In the genomic region with DNA sequence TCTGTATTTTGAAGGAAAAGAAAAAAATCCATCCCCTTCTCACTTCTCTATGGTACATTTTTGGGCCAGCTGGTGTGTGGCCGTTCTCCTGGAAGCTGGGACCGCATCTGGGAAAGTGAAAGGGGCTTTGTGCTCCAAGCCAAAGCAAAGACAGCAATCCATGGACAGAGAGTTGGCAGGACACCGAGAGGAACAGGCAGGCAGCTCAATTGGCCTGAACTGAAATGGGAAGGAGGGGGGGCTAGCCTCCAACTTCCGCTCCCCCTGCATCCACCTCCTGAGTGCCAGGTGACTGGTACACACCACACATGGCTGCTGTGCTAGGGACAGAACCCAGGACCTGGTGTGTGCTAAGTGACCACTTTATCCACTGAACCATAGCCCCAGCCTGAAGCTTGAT, we compare ENCODE assay signal across 15 mouse cellular contexts. TPM values are rescaled to one million over a fixed set of nuclear protein-coding genes. Genes with fewer than 3 reads are reported as not detected.
A peak's percentile ranks its signal among the peaks of the same experiment; 100 is the strongest.
DNase-seq lines count a peak whose midpoint lies in the region; ATAC-seq and TF ChIP-seq lines count a peak whose summit lies in the region.
"Had no signal": no experiment of that assay in that cellular context is flagged by ENCODE, and none has a peak within 500 bp of the region (broad histone marks: within the 10 kb centered on the region; RNA-seq: fewer than 3 reads in every experiment).

No protein-coding gene starts in this region.

- H3K9ac ChIP-seq in heart, adult 2 months (ENCODE audit: low read depth, low read length) = no peak overlapping the region
- no peak overlapping the region for H3K9ac ChIP-seq in heart, embryonic 11.5 days (ENCODE audit: low read depth, low read length)
- peak overlapping the region; percentile 17; the same call in 1 of the 2 replicates for H3K9ac ChIP-seq in MEL (ENCODE audit: control insufficient read depth, low read depth, low read length, poor library complexity, severe bottlenecking)
- H3K9ac ChIP-seq: embryonic facial prominence, embryonic 12.5 days had no signal

- intact Hi-C loops in heart, adult 2 months (cut with DNase I) = no loop called here

- no peak for DNase-seq in heart, adult 2 months
- peak; percentile 66 for DNase-seq in left cerebral cortex, adult 11 months (ENCODE audit: low spot score)
- DNase-seq in left cerebral cortex, adult 8-10 months (ENCODE audit: low spot score in 2 of 2) = no peak
- DNase-seq in MEL (ENCODE audit: low read depth, low spot score) = no peak
- DNase-seq in adrenal gland, adult 8-10 months = no peak
- DNase-seq: cerebellum, adult 8-10 months had no signal

- no peak for ATAC-seq in heart, embryonic 11.5 days (replicated peaks; ENCODE audit: insufficient number of reproducible peaks, low FRiP score, low TSS enrichment)
- ATAC-seq: lung, postnatal 0 days had no signal

- 73% methylated on average over 4 of the region's 4 CpGs for WGBS in heart, adult 2 months
- 80% methylated on average over 4 of the region's 4 CpGs for WGBS in heart, embryonic 11.5 days (ENCODE audit: insufficient replicate concordance)

- no peak overlapping the region for H3K4me3 ChIP-seq in heart, adult 2 months
- no peak overlapping the region for H3K4me3 ChIP-seq in heart, embryonic 11.5 days (ENCODE audit: low read depth, low read length)
- no peak overlapping the region for H3K4me3 ChIP-seq in MEL (ENCODE audit: control insufficient read depth in 1 of 2, insufficient read depth in 1 of 2, low read depth in 2 of 2, low read length in 2 of 2)
- no peak overlapping the region for H3K4me3 ChIP-seq in cortical plate, adult 2 months (ENCODE audit: insufficient read depth, low read length)
- H3K4me3 ChIP-seq: embryonic facial prominence, embryonic 12.5 days; heart, embryonic 10.5 days had no signal

- H3K36me3 ChIP-seq in heart, adult 2 months (ENCODE audit: control insufficient read depth, insufficient read depth, low read length) = no peaks in the 10 kb centered on the region
- H3K36me3 ChIP-seq in heart, embryonic 11.5 days (ENCODE audit: control insufficient read depth, insufficient read depth, low read length) = peaks cover 47% of the 10 kb centered on the region
- H3K36me3 ChIP-seq in MEL (ENCODE audit: control insufficient read depth in 1 of 2, insufficient read depth in 2 of 2, low read length in 2 of 2) = peaks cover 0 to 10% of the 10 kb centered on the region in 2 experiments; a peak in 2 of 4 replicates

- no peak for TF ChIP-seq RAD21 in MEL (IDR thresholded peaks at IDR 0.05; ENCODE audit: low read depth, low read length)

- no peaks in the 10 kb centered on the region for H3K27me3 ChIP-seq in heart, adult 2 months (ENCODE audit: control insufficient read depth, insufficient read depth, low read length)
- H3K27me3 ChIP-seq in heart, embryonic 11.5 days (ENCODE audit: control insufficient read depth, insufficient read depth, low read length) = no peaks in the 10 kb centered on the region
- H3K27me3 ChIP-seq in MEL (ENCODE audit: control insufficient read depth in 1 of 2, insufficient read depth in 2 of 2, low read length in 2 of 2) = no peaks in the 10 kb centered on the region
- H3K27me3 ChIP-seq: embryonic facial prominence, embryonic 12.5 days had no signal

- TF ChIP-seq POLR2A in heart, adult 2 months (IDR thresholded peaks at IDR 0.05; ENCODE audit: insufficient read depth, low read depth, low read length) = no peak
- TF ChIP-seq POLR2A in MEL (IDR thresholded peaks at IDR 0.05; ENCODE audit: control insufficient read depth in 1 of 2, insufficient read depth in 1 of 2, low read depth in 1 of 2, low read length in 2 of 2, poor library complexity in 1 of 2) = no peak
- TF ChIP-seq POLR2A in cortical plate, adult 2 months (IDR thresholded peaks at IDR 0.05; ENCODE audit: extremely low read depth, insufficient read depth, low read length) = 0 out of 2 replicates have a peak, but pooled peaks have one; percentile 32

- no peak for TF ChIP-seq CTCF in heart, adult 2 months (IDR thresholded peaks at IDR 0.05)
- TF ChIP-seq CTCF in MEL (IDR thresholded peaks at IDR 0.05 in 2 of 3, conservative IDR thresholded peaks at IDR 0.05 in 1 of 3; ENCODE audit: control insufficient read depth in 1 of 3, insufficient read depth in 1 of 3, low read depth in 2 of 3, low read length in 3 of 3, poor library complexity in 1 of 3, severe bottlenecking in 1 of 3) = no peak
- no peak for TF ChIP-seq CTCF in cortical plate, adult 2 months (IDR thresholded peaks at IDR 0.05; ENCODE audit: extremely low read depth, insufficient read depth, low read length)

- H3K4me2 ChIP-seq in heart, embryonic 11.5 days = no peak overlapping the region
- H3K4me2 ChIP-seq: embryonic facial prominence, embryonic 12.5 days had no signal

- H3K79me2 ChIP-seq in heart, adult 2 months (replicated peaks; ENCODE audit: control insufficient read depth, insufficient read depth, low read length) = no peaks in the 10 kb centered on the region
- no peaks in the 10 kb centered on the region for H3K79me2 ChIP-seq in MEL (ENCODE audit: control insufficient read depth, insufficient read depth, low read length, poor library complexity)

- peaks cover 5% of the 10 kb centered on the region for H3K4me1 ChIP-seq in heart, adult 2 months (ENCODE audit: control insufficient read depth, insufficient read depth, low read length)
- H3K4me1 ChIP-seq in heart, embryonic 11.5 days (ENCODE audit: control insufficient read depth, insufficient read depth, low read length) = peaks cover 6% of the 10 kb centered on the region
- H3K4me1 ChIP-seq in MEL (ENCODE audit: control insufficient read depth in 1 of 2, insufficient read depth in 2 of 2, low read length in 2 of 2) = peaks cover 0 to 26% of the 10 kb centered on the region in 2 experiments; a peak in 3 of 4 replicates
- H3K4me1 ChIP-seq in cortical plate, adult 2 months (ENCODE audit: control insufficient read depth, insufficient read depth, low read length) = peaks cover 2% of the 10 kb centered on the region; the same call in 1 of the 2 replicates

- no peak overlapping the region for H3K27ac ChIP-seq in heart, adult 2 months
- no peak overlapping the region for H3K27ac ChIP-seq in heart, embryonic 11.5 days (ENCODE audit: low read depth, low read length)
- no peak overlapping the region for H3K27ac ChIP-seq in MEL (ENCODE audit: control insufficient read depth, low read depth, low read length)
- H3K27ac ChIP-seq in cortical plate, adult 2 months (ENCODE audit: insufficient read depth, low read length) = peak overlapping the region; percentile 8
- H3K27ac ChIP-seq: embryonic facial prominence, embryonic 12.5 days; heart, embryonic 10.5 days; kidney, postnatal 0 days had no signal

- TF ChIP-seq EP300 in heart, adult 2 months (IDR thresholded peaks at IDR 0.05; ENCODE audit: insufficient read depth, low read depth, low read length) = 0 out of 2 replicates have a peak, but pooled peaks have one; percentile 7
- TF ChIP-seq EP300 in MEL (IDR thresholded peaks at IDR 0.05; ENCODE audit: low read depth in 1 of 2, low read length in 2 of 2) = no peak

- H3K9me3 ChIP-seq in heart, embryonic 11.5 days (replicated peaks; ENCODE audit: control insufficient read depth, low read length) = no peaks in the 10 kb centered on the region
- no peaks in the 10 kb centered on the region for H3K9me3 ChIP-seq in MEL (replicated peaks; ENCODE audit: insufficient read depth, low read length)
- H3K9me3 ChIP-seq: embryonic facial prominence, embryonic 12.5 days; heart, embryonic 10.5 days had no signal

RNA-seq across cellular contexts. Expression of gene Ticam1, which starts 6.2 kb away (rescaled TPM):
- 1 to 10 TPM; 8.0 TPM for total RNA-seq in heart, adult 2 months (2021)
- 16.8 and 18.0 TPM in 2 replicates for polyA plus RNA-seq in heart, adult 2 months (2012; rRNA removed)
- polyA plus RNA-seq in heart, embryonic 11.5 days (2014; fragmentation: Nextera tagmentation; extraction: Ambion mirVana) = 10.4 and 11.4 TPM in 2 replicates
- 1 to 10 TPM; 5.7 to 8.4 (median 6.5) TPM for total RNA-seq in left cerebral cortex, adult 8-10 months (2022)
- total RNA-seq in MEL (2012; rRNA removed) = 3.5 and 4.6 TPM in 2 replicates
- 1 to 10 TPM in 1 of 2 experiments, not detected in 1; 8.7 TPM for polyA plus RNA-seq in MEL (2012; ENCODE audit: insufficient read depth in 1 of 2, insufficient read length in 2 of 2, low read depth in 1 of 2, low replicate concordance in 2 of 2, missing spikeins in 1 of 2)
- polyA plus RNA-seq in cortical plate, adult 2 months (2012; rRNA removed) = 4.2 and 4.8 TPM in 2 replicates
- 10 to 100 TPM; 23.9 to 26.3 (median 24.8) TPM for total RNA-seq in adrenal gland, adult 8-10 months (2022)

RNA-seq across cellular contexts. Expression of gene Plin3, which starts 9.9 kb away (rescaled TPM):
- 100 to 1,000 TPM; 160 to 221 TPM for total RNA-seq in heart, adult 2 months (2021)
- 65.6 and 66.2 TPM in 2 replicates for polyA plus RNA-seq in heart, adult 2 months (2012; rRNA removed)
- 58.8 and 77.3 TPM in 2 replicates for polyA plus RNA-seq in heart, embryonic 11.5 days (2014; fragmentation: Nextera tagmentation; extraction: Ambion mirVana)
- 10 to 100 TPM; 14.6 to 18.2 (median 15.4) TPM for total RNA-seq in left cerebral cortex, adult 8-10 months (2022)
- 6.6 and 7.6 TPM in 2 replicates for total RNA-seq in MEL (2012; rRNA removed)
- 10 to 100 TPM in 1 of 2 experiments, not detected in 1; 13.1 TPM for polyA plus RNA-seq in MEL (2012; ENCODE audit: insufficient read depth in 1 of 2, insufficient read length in 2 of 2, low read depth in 1 of 2, low replicate concordance in 2 of 2, missing spikeins in 1 of 2)
- 8.4 and 10.1 TPM in 2 replicates for polyA plus RNA-seq in cortical plate, adult 2 months (2012; rRNA removed)
- total RNA-seq in adrenal gland, adult 8-10 months (2022) = 100 to 1,000 TPM in 3 of 4 experiments, 10 to 100 TPM in 1; 92.6 to 117 (median 103) TPM

RNA-seq across cellular contexts. Expression of gene Arrdc5, which starts 17.3 kb away (rescaled TPM):
- not detected for total RNA-seq in heart, adult 2 months (2021)
- 0.32 TPM in 1 of 2 replicates, not detected in the other for polyA plus RNA-seq in heart, adult 2 months (2012; rRNA removed)
- not detected in 2 replicates for polyA plus RNA-seq in heart, embryonic 11.5 days (2014; fragmentation: Nextera tagmentation; extraction: Ambion mirVana)
- total RNA-seq in left cerebral cortex, adult 8-10 months (2022) = not detected
- not detected in 2 replicates for total RNA-seq in MEL (2012; rRNA removed)
- polyA plus RNA-seq in MEL (2012; ENCODE audit: insufficient read depth in 1 of 2, insufficient read length in 2 of 2, low read depth in 1 of 2, low replicate concordance in 2 of 2, missing spikeins in 1 of 2) = not detected
- polyA plus RNA-seq in cortical plate, adult 2 months (2012; rRNA removed) = not detected in 2 replicates
- total RNA-seq in adrenal gland, adult 8-10 months (2022) = not detected
- total RNA-seq: layer of hippocampus, postnatal 14 days; liver, adult 2 months; neutrophil, adult 5-6 weeks had no signal
- polyA plus RNA-seq: embryonic facial prominence, embryonic 12.5 days; heart, embryonic 10.5 days; kidney, postnatal 0 days; liver, adult 2 months; lung, postnatal 0 days had no signal

RNA-seq across cellular contexts. Expression of gene Uhrf1, which starts 20.3 kb away (rescaled TPM):
- total RNA-seq in heart, adult 2 months (2021) = 1 to 10 TPM; 2.0 to 2.4 TPM
- polyA plus RNA-seq in heart, adult 2 months (2012; rRNA removed) = 0.85 and 1.2 TPM in 2 replicates
- polyA plus RNA-seq in heart, embryonic 11.5 days (2014; fragmentation: Nextera tagmentation; extraction: Ambion mirVana) = 53.0 and 62.4 TPM in 2 replicates
- total RNA-seq in left cerebral cortex, adult 8-10 months (2022) = 1 to 10 TPM in 2 of 4 experiments, under 1 TPM in 2; 0.80 to 1.8 (median 1.3) TPM
- total RNA-seq in MEL (2012; rRNA removed) = 185 and 201 TPM in 2 replicates
- polyA plus RNA-seq in MEL (2012; ENCODE audit: insufficient read depth in 1 of 2, insufficient read length in 2 of 2, low read depth in 1 of 2, low replicate concordance in 2 of 2, missing spikeins in 1 of 2) = 100 to 1,000 TPM; 115 to 133 TPM
- polyA plus RNA-seq in cortical plate, adult 2 months (2012; rRNA removed) = 1.1 and 1.8 TPM in 2 replicates
- 1 to 10 TPM; 1.8 to 3.4 (median 2.6) TPM for total RNA-seq in adrenal gland, adult 8-10 months (2022)

RNA-seq across cellular contexts. Expression of gene Fem1a, which starts 26.2 kb away (rescaled TPM):
- total RNA-seq in heart, adult 2 months (2021) = 100 to 1,000 TPM; 108 to 124 TPM
- 81.5 and 104 TPM in 2 replicates for polyA plus RNA-seq in heart, adult 2 months (2012; rRNA removed)
- polyA plus RNA-seq in heart, embryonic 11.5 days (2014; fragmentation: Nextera tagmentation; extraction: Ambion mirVana) = 17.9 and 19.3 TPM in 2 replicates
- total RNA-seq in left cerebral cortex, adult 8-10 months (2022) = 10 to 100 TPM; 33.1 to 34.5 (median 33.8) TPM
- total RNA-seq in MEL (2012; rRNA removed) = 16.2 and 21.5 TPM in 2 replicates
- 10 to 100 TPM in 1 of 2 experiments, not detected in 1; 17.1 TPM for polyA plus RNA-seq in MEL (2012; ENCODE audit: insufficient read depth in 1 of 2, insufficient read length in 2 of 2, low read depth in 1 of 2, low replicate concordance in 2 of 2, missing spikeins in 1 of 2)
- 23.3 and 24.1 TPM in 2 replicates for polyA plus RNA-seq in cortical plate, adult 2 months (2012; rRNA removed)
- total RNA-seq in adrenal gland, adult 8-10 months (2022) = 10 to 100 TPM; 30.4 to 32.5 (median 31.2) TPM

Comparison
In these comparisons a context has a peak if more than half of its experiments do, and no peak if none do; other contexts are left out.
1. RNA of gene Plin3, which starts 9.9 kb away (total RNA-seq): 160 to 221 TPM in heart, adult 2 months and 92.6 to 117 TPM in adrenal gland, adult 8-10 months; 14.6 to 18.2 TPM in left cerebral cortex, adult 8-10 months and 6.6 to 7.6 TPM in MEL; every median in the first group is over 4 times any median in the second.